In the genomic region with DNA sequence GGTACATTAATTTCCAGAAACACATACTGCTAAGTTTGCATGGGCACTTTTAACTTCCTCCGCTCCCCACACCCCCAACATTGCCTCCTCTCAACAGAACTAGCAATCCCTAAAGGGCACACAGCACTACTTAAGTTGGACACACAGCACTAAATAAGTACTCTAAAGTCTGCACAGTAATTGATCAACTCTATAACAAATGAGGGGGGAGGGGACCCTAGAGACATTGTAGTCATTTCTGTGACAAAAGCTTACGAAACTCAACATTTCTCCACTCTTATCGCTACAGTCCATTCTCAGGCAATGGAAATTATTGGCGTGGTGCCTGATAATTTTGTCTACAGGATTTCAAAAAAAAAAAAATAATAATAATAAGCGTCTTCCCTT, we compare ENCODE assay signal across 8 mouse cellular contexts. TPM values are rescaled to one million over a fixed set of nuclear protein-coding genes. Genes with fewer than 3 reads are reported as not detected.
DNase-seq lines count a peak whose midpoint lies in the region; ATAC-seq and TF ChIP-seq lines count a peak whose summit lies in the region.

No protein-coding gene starts in this region.

- H3K9me3 ChIP-seq in hindbrain, embryonic 15.5 days, result no peaks in the 10 kb centered on the region
- no peaks in the 10 kb centered on the region for H3K9me3 ChIP-seq in midbrain, embryonic 13.5 days

- ATAC-seq in hindbrain, embryonic 15.5 days (ENCODE audit: low FRiP score, low read depth), result no peak
- ATAC-seq in midbrain, embryonic 13.5 days, result no peak

- TF ChIP-seq POLR2A in testis, adult 2 months (IDR thresholded peaks at IDR 0.05; ENCODE audit: control insufficient read depth, low read depth, low read length), result no peak
- no peak for TF ChIP-seq POLR2A in embryonic fibroblast, embryonic 13.5 days (IDR thresholded peaks at IDR 0.05; ENCODE audit: low read depth, low read length)

- 10% methylated on average over 5 of the region's 5 CpGs for WGBS in hindbrain, embryonic 15.5 days
- WGBS in midbrain, embryonic 13.5 days, result 9% methylated on average over 5 of the region's 5 CpGs

- H3K4me1 ChIP-seq in testis, adult 2 months (ENCODE audit: control insufficient read depth, insufficient read depth, low read length), result peaks cover 13% of the 10 kb centered on the region
- no peaks in the 10 kb centered on the region for H3K4me1 ChIP-seq in embryonic fibroblast, embryonic 13.5 days (ENCODE audit: control insufficient read depth, insufficient read depth, low read length)
- peaks cover 24% of the 10 kb centered on the region for H3K4me1 ChIP-seq in hindbrain, embryonic 15.5 days (replicated peaks)
- H3K4me1 ChIP-seq in midbrain, embryonic 13.5 days (replicated peaks), result peaks cover 27% of the 10 kb centered on the region

- H3K4me3 ChIP-seq in testis, adult 2 months (ENCODE audit: control insufficient read depth, low read depth, low read length), result peak overlapping the region; percentile 34; the same call in 1 of the 2 replicates
- H3K4me3 ChIP-seq in embryonic fibroblast, embryonic 13.5 days (ENCODE audit: insufficient read depth, low read length), result peak overlapping the region; percentile 84
- H3K4me3 ChIP-seq in hindbrain, embryonic 15.5 days, result peak overlapping the region; percentile 54
- peak overlapping the region; percentile 57 for H3K4me3 ChIP-seq in midbrain, embryonic 13.5 days (replicated peaks)

- H3K36me3 ChIP-seq in testis, adult 2 months (ENCODE audit: control insufficient read depth, insufficient read depth, low read length), result no peaks in the 10 kb centered on the region
- H3K36me3 ChIP-seq in hindbrain, embryonic 15.5 days, result no peaks in the 10 kb centered on the region
- H3K36me3 ChIP-seq in midbrain, embryonic 13.5 days, result 0 out of 2 replicates have a peak, but pooled peaks cover 6% of the 10 kb centered on the region

- intact Hi-C loops in left cerebral cortex, postnatal 25 days (cut with DNase I), result loop anchor here (2.0 kb wide), 1 partner anchor 131 kb away; no protein-coding TSS in a partner anchor
- intact Hi-C loops in gastrocnemius, postnatal 36 days (cut with DNase I), result no loop called here

- TF ChIP-seq CTCF in testis, adult 2 months (IDR thresholded peaks at IDR 0.05; ENCODE audit: control insufficient read depth, insufficient read depth, insufficient replicate concordance, low read depth, low read length), result no peak
- TF ChIP-seq CTCF in embryonic fibroblast, embryonic 13.5 days (IDR thresholded peaks at IDR 0.05; ENCODE audit: borderline replicate concordance, insufficient read depth, low read length), result no peak

- H3K4me2 ChIP-seq in hindbrain, embryonic 15.5 days, result peak overlapping the region; percentile 92
- peak overlapping the region; percentile 88 for H3K4me2 ChIP-seq in midbrain, embryonic 13.5 days (replicated peaks)

- H3K27ac ChIP-seq in testis, adult 2 months (ENCODE audit: control insufficient read depth, insufficient read depth, low read depth, low read length), result no peak overlapping the region
- H3K27ac ChIP-seq in embryonic fibroblast, embryonic 13.5 days (ENCODE audit: insufficient read depth, low read length), result 0 out of 2 replicates have a peak overlapping the region, but pooled peaks have one; percentile 30
- H3K27ac ChIP-seq in hindbrain, embryonic 15.5 days (replicated peaks), result peak overlapping the region; percentile 70
- no peak overlapping the region for H3K27ac ChIP-seq in midbrain, embryonic 13.5 days

- peaks cover 7% of the 10 kb centered on the region for H3K27me3 ChIP-seq in testis, adult 2 months (ENCODE audit: control insufficient read depth, insufficient read depth, low read length)
- peaks cover 7% of the 10 kb centered on the region for H3K27me3 ChIP-seq in hindbrain, embryonic 15.5 days
- H3K27me3 ChIP-seq in midbrain, embryonic 13.5 days, result peaks cover 6% of the 10 kb centered on the region; the same call in 1 of the 2 replicates

- H3K9ac ChIP-seq in hindbrain, embryonic 15.5 days, result peak overlapping the region; percentile 49
- peak overlapping the region; percentile 59 for H3K9ac ChIP-seq in midbrain, embryonic 13.5 days (replicated peaks)

- DNase-seq in testis, postnatal 14 days (ENCODE audit: low spot score), result no peak
- DNase-seq in left cerebral cortex, postnatal 25 days (ENCODE audit: low spot score in 2 of 2), result no peak
- DNase-seq in gastrocnemius, postnatal 36 days, result no peak
- DNase-seq in adrenal gland, adult 18-20 months (ENCODE audit: low spot score in 2 of 2), result no peak

RNA-seq across cellular contexts. Expression of gene S1pr1, which starts 0.8 kb away (rescaled TPM):
- 2.0 and 2.1 TPM in 2 replicates for polyA plus RNA-seq in testis, adult 2 months (2012; rRNA removed)
- 28.7 and 29.9 TPM in 2 replicates for polyA plus RNA-seq in embryonic fibroblast, embryonic 13.5 days (2011; ENCODE audit: insufficient read length, low read depth, missing spikeins)
- polyA plus RNA-seq in hindbrain, embryonic 15.5 days (2015; fragmentation: Nextera tagmentation; extraction: Ambion mirVana), result 30.6 and 31.4 TPM in 2 replicates
- 25.0 and 30.5 TPM in 2 replicates for polyA plus RNA-seq in midbrain, embryonic 13.5 days (2015; fragmentation: Nextera tagmentation; extraction: Ambion mirVana)
- 10 to 100 TPM; 98.8 to 99.4 TPM for total RNA-seq in left cerebral cortex, postnatal 25 days (2021)
- 10 to 100 TPM; 17.3 to 19.6 TPM for total RNA-seq in gastrocnemius, postnatal 36 days (2021)
- 10 to 100 TPM; 16.8 to 25.6 TPM for total RNA-seq in adrenal gland, adult 18-20 months (2021)

Comparison
In these comparisons a context has a peak if more than half of its experiments do, and no peak if none do; other contexts are left out.
1. H3K27ac ChIP-seq: peak in embryonic fibroblast, embryonic 13.5 days (single experiment) and hindbrain, embryonic 15.5 days (single experiment); none in testis, adult 2 months (single experiment) and midbrain, embryonic 13.5 days (single experiment).
2. H3K4me3 ChIP-seq: peak in every context shown above with its lines; median percentile 84 in embryonic fibroblast, embryonic 13.5 days; 57 in midbrain, embryonic 13.5 days; 54 in hindbrain, embryonic 15.5 days; 34 in testis, adult 2 months.